Mouse (Mus musculus) lung, postnatal 36 days (tissue): ENCODE data around the gene Tmem189.
"Not testable (repeated sequence)": the region's sequence is repeated elsewhere in the genome, so short reads cannot be mapped to it uniquely, and the experiment has no call there.

ENCODE experiments used
- DNase-seq: peaks from one replicate; pipeline ENCODE4 v3.0.0; 2022; ENCODE audit warnings: mixed read lengths

The Tmem189 gene

DNA sequence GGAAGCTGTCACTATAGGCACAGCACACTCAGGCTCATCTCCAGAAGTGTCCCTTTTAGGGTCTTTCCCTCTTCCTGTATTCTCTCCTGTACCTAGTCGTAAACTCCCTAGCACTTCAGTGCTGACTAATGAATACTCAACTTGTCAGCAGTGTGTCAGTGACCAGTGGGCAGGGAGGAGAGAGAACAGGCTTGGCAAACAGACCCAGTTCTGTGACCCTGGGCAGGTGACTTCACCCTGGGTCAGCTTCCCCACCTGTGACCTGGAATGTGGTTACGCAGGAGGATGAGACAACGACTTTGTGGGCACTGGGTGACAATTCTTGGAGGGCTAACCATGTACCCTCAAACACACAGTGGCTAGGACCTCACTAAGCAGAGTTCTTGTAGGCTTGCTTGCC, 72.6 kb downstream of the Tmem189 start:
- DNase-seq = no peak

GRCm38 (mm10) chr2:167613335-167613734, 76.3 kb downstream of the Tmem189 start:
- not testable (repeated sequence) for DNase-seq

- no peak for DNase-seq
These were observed 77.5 kb downstream of the Tmem189 start for GRCm38 (mm10) chr2:167612122-167612521.

DNA sequence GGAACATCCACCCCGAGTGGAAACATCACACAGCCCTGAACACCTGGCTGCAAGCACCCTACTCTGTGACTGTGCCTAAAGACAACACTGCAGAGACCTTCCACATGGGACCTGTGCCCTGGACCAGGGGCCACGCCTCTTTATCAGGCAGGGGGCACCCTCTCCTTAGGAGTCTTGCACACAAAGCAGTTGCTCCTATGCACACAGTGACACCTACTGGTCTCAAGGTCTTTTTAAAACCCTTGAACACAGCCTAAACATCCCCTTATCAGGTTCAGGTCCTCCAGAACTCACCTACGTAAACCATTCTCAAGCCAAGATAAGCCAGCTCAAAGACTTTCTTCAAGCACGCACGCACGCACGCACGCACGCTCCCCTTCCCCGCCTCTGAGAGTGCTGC, 78.3 kb downstream of the Tmem189 start:
- no peak for DNase-seq

DNA sequence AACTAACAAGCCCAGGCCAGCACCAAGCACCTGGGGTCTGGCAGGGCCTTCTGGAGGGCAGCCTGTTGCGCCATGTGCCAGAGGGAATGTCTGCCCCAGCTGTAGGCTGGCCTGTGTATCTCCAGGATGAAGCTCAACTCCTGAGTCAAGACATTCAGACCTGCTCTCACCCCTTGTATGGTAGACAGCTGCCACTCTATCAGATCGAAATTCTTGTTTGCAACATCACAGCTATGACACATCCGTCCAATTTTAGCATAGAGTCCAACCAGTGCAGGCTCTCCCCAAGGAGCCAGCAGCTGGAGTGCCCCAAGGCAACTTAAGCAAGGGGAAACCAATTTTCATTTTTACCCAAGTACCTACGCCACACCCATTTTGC, 82.9 kb downstream of the Tmem189 start:
- no peak for DNase-seq

- no peak for DNase-seq
These were observed 83.5 kb downstream of the Tmem189 start for GRCm38 (mm10) chr2:167605817-167606744.

GRCm38 (mm10) chr2:167605178-167605794, 84.3 kb downstream of the Tmem189 start:
- DNase-seq = peak; percentile 97

- DNase-seq = no peak
These were observed 86.6 kb downstream of the Tmem189 start for GRCm38 (mm10) chr2:167602978-167603377.

DNA sequence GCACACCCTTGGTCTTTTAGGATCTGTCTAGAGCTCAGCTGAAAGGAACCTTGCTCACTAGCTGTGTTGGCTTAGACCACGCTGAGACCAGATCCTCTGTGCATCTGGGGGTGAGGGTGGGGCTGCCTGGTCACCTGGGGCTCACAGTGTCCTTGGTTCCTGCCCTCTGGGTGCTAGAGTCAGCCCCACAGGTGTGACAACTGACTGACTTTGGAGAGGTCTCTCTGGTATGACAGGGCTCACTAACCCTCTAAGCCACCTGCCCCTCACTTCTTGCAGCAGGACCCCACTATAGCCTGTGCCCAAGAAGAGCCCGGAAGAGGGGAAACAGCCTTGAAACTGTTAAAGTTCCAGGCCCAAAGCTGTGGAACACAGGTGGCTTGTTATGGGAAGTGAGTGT, 87.3 kb downstream of the Tmem189 start:
- no peak for DNase-seq

- DNase-seq = no peak
These were observed 89.1 kb downstream of the Tmem189 start for GRCm38 (mm10) chr2:167600481-167600995.

DNA sequence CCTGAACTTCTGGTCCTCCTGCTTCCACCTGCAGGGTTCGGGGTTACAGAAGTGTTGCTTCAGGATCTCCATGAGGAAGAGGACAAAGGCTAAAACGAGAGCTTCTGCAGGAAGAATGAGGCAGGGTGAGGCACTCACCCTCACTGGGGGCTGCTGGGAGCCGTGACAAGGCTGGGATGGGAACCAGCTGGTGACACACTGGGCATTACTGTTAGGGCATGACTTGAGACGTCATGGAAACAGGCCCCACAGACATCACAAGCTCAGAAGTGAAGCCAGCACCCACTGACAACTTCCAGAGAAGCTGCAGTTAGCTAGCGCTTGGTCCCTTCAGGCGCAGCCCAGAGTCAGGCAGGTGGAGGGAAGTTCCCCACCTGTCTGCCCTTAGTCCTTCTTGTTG, 89.7 kb downstream of the Tmem189 start:
- DNase-seq = peak; percentile 73

DNA sequence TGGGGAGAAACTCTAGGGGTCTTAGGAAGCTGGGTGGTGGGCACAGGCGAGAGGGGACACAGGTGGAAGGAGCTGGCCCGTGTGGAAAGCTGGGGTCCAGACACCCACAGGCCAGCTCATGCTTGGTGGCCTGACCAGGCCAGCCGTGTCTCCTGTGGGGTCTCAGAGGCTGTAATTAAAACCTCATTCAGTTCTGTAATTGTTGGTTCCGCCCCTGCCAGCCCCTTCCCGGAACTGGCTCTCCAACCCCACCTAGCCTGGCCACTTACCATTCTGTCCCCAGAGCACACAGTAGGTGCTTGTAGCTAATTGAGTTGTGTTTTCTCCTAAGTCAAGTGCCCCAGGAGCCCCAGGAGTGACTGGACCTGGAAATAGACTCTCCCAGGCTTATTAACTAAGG, 90.4 kb downstream of the Tmem189 start:
- DNase-seq = no peak

- DNase-seq = no peak
These were observed 92.0 kb downstream of the Tmem189 start for GRCm38 (mm10) chr2:167597492-167598186.

GRCm38 (mm10) chr2:167596726-167597491, 92.7 kb downstream of the Tmem189 start:
- DNase-seq = no peak

GRCm38 (mm10) chr2:167596262-167596661, 93.4 kb downstream of the Tmem189 start:
- no peak for DNase-seq

GRCm38 (mm10) chr2:167595761-167596171, 93.9 kb downstream of the Tmem189 start:
- peak; percentile 38 for DNase-seq

DNA sequence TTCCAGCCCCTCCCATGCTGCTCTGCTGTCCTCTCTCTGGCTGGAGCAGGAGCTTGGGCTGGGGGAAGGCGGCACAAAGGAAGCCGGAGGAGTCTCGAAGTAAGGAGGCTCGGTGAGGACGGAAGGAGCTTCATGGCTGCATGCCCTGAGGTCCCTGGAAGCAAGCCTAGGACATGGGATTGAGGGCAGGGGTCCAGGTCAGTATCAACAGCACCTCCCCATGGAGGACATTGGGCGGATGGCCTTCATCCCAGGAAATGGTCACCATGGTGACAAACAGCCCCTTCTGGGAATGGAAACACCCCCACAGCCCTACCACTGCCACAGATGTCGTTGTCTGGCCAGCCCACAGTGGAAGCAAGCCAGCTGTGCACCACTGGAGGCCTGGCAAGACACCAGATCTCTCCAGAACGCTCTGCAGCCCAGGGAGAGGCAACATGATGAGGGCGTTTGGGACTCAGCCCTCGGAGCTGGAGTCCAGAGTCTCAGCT, 95.1 kb downstream of the Tmem189 start:
- peak; percentile 94 for DNase-seq

DNA sequence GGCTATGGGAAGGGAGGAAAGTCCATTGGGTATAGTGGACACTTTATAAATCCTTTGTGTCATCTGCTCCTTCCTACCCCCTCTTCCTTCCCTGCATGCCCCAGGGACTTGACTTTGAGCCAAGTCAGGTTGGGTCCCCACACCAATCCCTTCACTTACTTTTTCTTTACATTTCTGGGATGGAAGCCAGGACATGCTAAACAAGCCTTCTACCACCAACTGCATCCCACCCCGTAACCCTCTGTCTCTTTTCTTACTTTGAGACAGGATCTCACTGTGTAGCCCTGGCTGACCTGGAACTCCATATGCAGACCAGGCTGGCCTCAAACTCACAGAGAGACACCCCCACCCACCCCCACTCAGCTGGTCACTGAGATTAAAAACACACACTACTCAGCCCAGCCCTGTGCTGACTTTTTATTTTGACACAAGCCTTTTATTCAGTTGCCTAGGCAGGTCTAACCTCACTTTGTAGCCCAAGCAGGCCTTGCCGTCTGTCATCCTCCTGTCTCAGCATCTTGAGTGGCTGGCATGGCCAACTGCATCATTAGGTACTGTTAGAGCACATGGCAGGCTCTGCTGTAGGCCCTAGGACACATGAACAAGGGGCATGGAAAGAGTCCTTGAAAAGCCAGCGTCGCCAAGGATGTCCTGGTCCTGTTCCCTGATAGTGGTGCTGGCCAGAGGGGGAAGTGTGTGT, 95.9 kb downstream of the Tmem189 start:
- DNase-seq = no peak
